Mouse (Mus musculus) MEL (cell line): ENCODE measurements at regions not wholly inside any gene's neighbourhood (a gene's known extent, or its start where the extent isn't known, plus 50 kb on each side); places are given as distances from the start of the nearest gene placed in this dataset.

Experiments used
- DNase-seq: peaks from one replicate; pipeline ENCODE4 v3.0.0; 2011; ENCODE audit warnings: low read depth, low spot score
- H3K27ac ChIP-seq: 2 replicates; pipeline ENCODE4 v1.5.1; 2012; ENCODE audit warnings: low read depth, mild to moderate bottlenecking, control low read depth, low read length, moderate library complexity; ENCODE audit not compliant: control insufficient read depth
- H3K27me3 ChIP-seq, 2 experiments: fragments of 150-350 bp in 1 of 2; sonication (generic) in 1 of 2; 2 replicates each; pipeline ENCODE4 v1.6.1; 2012; ENCODE audit warnings: low read length in 2 of 2, mild to moderate bottlenecking in 2 of 2, improper control_type of control experiment in 1 of 2, moderate library complexity in 1 of 2; ENCODE audit not compliant: insufficient read depth in 2 of 2, control insufficient read depth in 1 of 2
- H3K36me3 ChIP-seq, 2 experiments: 2 replicates each; pipeline ENCODE4 v1.6.1; 2012 to 2014; ENCODE audit warnings: low read length in 2 of 2, improper control_type of control experiment in 1 of 2, inconsistent platforms in 1 of 2, mild to moderate bottlenecking in 1 of 2; ENCODE audit not compliant: insufficient read depth in 2 of 2, control insufficient read depth in 1 of 2
- H3K4me1 ChIP-seq, 2 experiments: fragments of 150-350 bp in 1 of 2; sonication (generic) in 1 of 2; 2 replicates each; pipeline ENCODE4 v1.6.1; 2012; ENCODE audit warnings: low read length in 2 of 2, improper control_type of control experiment in 1 of 2, mild to moderate bottlenecking in 1 of 2; ENCODE audit not compliant: insufficient read depth in 2 of 2, control insufficient read depth in 1 of 2
- H3K4me3 ChIP-seq, 2 experiments: fragments of 150-350 bp in 1 of 2; sonication (generic) in 1 of 2; 2 replicates each; pipeline ENCODE4 v1.5.1; 2012; ENCODE audit warnings: low read depth in 2 of 2, low read length in 2 of 2, mild to moderate bottlenecking in 2 of 2, moderate library complexity in 2 of 2, control low read depth in 1 of 2, improper control_type of control experiment in 1 of 2; ENCODE audit not compliant: control insufficient read depth in 1 of 2, insufficient read depth in 1 of 2
- H3K79me2 ChIP-seq: 2 replicates; pipeline ENCODE4 v1.6.1; 2012; ENCODE audit warnings: mild to moderate bottlenecking, low read length, moderate library complexity; ENCODE audit not compliant: control insufficient read depth, poor library complexity, insufficient read depth
- H3K9ac ChIP-seq: 2 replicates; pipeline ENCODE4 v1.6.1; 2012; ENCODE audit warnings: low read depth, mild to moderate bottlenecking, control low read depth, low read length, moderate library complexity; ENCODE audit not compliant: control insufficient read depth, poor library complexity, severe bottlenecking
- H3K9me3 ChIP-seq: fragments of 150-350 bp; sonication (generic); replicated peaks from 2 replicates; pipeline ENCODE4 v1.6.1; 2012; ENCODE audit warnings: mild to moderate bottlenecking, low read length, improper control_type of control experiment, moderate library complexity; ENCODE audit not compliant: insufficient read depth
- CHD1 ChIP-seq: IDR thresholded peaks from 2 replicates; pipeline ENCODE4 v1.6.1; 2012; ENCODE audit warnings: low read depth, mild to moderate bottlenecking, inconsistent platforms, low read length, improper control_type of control experiment
- CTCF ChIP-seq, 3 experiments: IDR thresholded peaks in 2 of 3; conservative IDR thresholded peaks in 1 of 3; 2 replicates each; pipeline ENCODE4 v1.5.1; 2011 to 2012; ENCODE audit warnings: low read length in 3 of 3, low read depth in 2 of 3, mild to moderate bottlenecking in 2 of 3, improper control_type of control experiment in 1 of 3, inconsistent platforms in 1 of 3, mixed read lengths in 1 of 3, moderate library complexity in 1 of 3; ENCODE audit not compliant: control insufficient read depth in 1 of 3, insufficient read depth in 1 of 3, poor library complexity in 1 of 3, severe bottlenecking in 1 of 3
- E2F4 ChIP-seq: IDR thresholded peaks from 2 replicates; pipeline ENCODE4 v1.6.1; 2011; ENCODE audit warnings: low read depth, low read length, improper control_type of control experiment, borderline replicate concordance
- ETS1 ChIP-seq: IDR thresholded peaks from 2 replicates; pipeline ENCODE4 v1.6.1; 2012; ENCODE audit warnings: low read depth, mild to moderate bottlenecking, inconsistent platforms, low read length, improper control_type of control experiment, moderate library complexity
- GABPA ChIP-seq: IDR thresholded peaks from 2 replicates; pipeline ENCODE4 v1.6.1; 2012; ENCODE audit warnings: low read depth, mild to moderate bottlenecking, inconsistent platforms, low read length, improper control_type of control experiment, moderate library complexity
- JUND ChIP-seq: IDR thresholded peaks from 2 replicates; pipeline ENCODE4 v1.6.1; 2011; ENCODE audit warnings: low read depth, mild to moderate bottlenecking, improper control_type of control experiment, low read length
- MEF2A ChIP-seq: IDR thresholded peaks from 2 replicates; pipeline ENCODE4 v1.6.1; 2014; ENCODE audit warnings: low read depth, mild to moderate bottlenecking, inconsistent platforms, low read length, improper control_type of control experiment; ENCODE audit not compliant: poor library complexity, insufficient replicate concordance, severe bottlenecking; ENCODE audit errors: extremely low read depth
- MXI1 ChIP-seq: IDR thresholded peaks from 2 replicates; pipeline ENCODE4 v1.6.1; 2011; ENCODE audit warnings: mild to moderate bottlenecking, low read depth, low read length, improper control_type of control experiment
- NRF1 ChIP-seq: IDR thresholded peaks from 2 replicates; pipeline ENCODE4 v1.6.1; 2014; ENCODE audit warnings: low read depth, mild to moderate bottlenecking, inconsistent platforms, low read length, improper control_type of control experiment, moderate library complexity; ENCODE audit not compliant: poor library complexity, insufficient read depth, severe bottlenecking
- POLR2A ChIP-seq, 2 experiments: IDR thresholded peaks; 2 replicates each; pipeline ENCODE4 v1.6.1; 2011 to 2012; ENCODE audit warnings: low read length in 2 of 2, mild to moderate bottlenecking in 2 of 2, control low read depth in 1 of 2, improper control_type of control experiment in 1 of 2, low read depth in 1 of 2, moderate library complexity in 1 of 2; ENCODE audit not compliant: control insufficient read depth in 1 of 2, insufficient read depth in 1 of 2, poor library complexity in 1 of 2
- POLR2AphosphoS2 ChIP-seq: IDR thresholded peaks from 2 replicates; pipeline ENCODE4 v1.6.1; 2011; ENCODE audit warnings: low read length, improper control_type of control experiment
- SIN3A ChIP-seq: IDR thresholded peaks from 2 replicates; pipeline ENCODE4 v1.6.1; 2012; ENCODE audit warnings: low read length, improper control_type of control experiment, inconsistent platforms
- SMC3 ChIP-seq: IDR thresholded peaks from 2 replicates; pipeline ENCODE4 v1.6.1; 2011; ENCODE audit warnings: low read depth, low read length, improper control_type of control experiment
- TBP ChIP-seq: IDR thresholded peaks from 2 replicates; pipeline ENCODE4 v1.8.0; 2011; ENCODE audit warnings: low read depth, low read length, improper control_type of control experiment
- TCF12 ChIP-seq: IDR thresholded peaks from 2 replicates; pipeline ENCODE4 v1.6.1; 2014; ENCODE audit warnings: low read depth, mild to moderate bottlenecking, inconsistent platforms, low read length, improper control_type of control experiment, moderate library complexity
- USF1 ChIP-seq: IDR thresholded peaks from 2 replicates; pipeline ENCODE4 v1.6.1; 2014; ENCODE audit warnings: low read depth, mild to moderate bottlenecking, inconsistent platforms, low read length, improper control_type of control experiment, moderate library complexity
- USF2 ChIP-seq, 2 experiments: IDR thresholded peaks; 2 replicates each; pipeline ENCODE4 v1.6.1; 2011 to 2012; ENCODE audit warnings: improper control_type of control experiment in 2 of 2, low read length in 2 of 2, borderline replicate concordance in 1 of 2, inconsistent platforms in 1 of 2, low read depth in 1 of 2, mild to moderate bottlenecking in 1 of 2; ENCODE audit not compliant: insufficient read depth in 1 of 2
- ZC3H11A ChIP-seq: IDR thresholded peaks from 2 replicates; pipeline ENCODE4 v1.6.1; 2012; ENCODE audit warnings: low read depth, mild to moderate bottlenecking, inconsistent platforms, low read length, improper control_type of control experiment
- ZMIZ1 ChIP-seq: IDR thresholded peaks from 2 replicates; pipeline ENCODE4 v1.6.1; 2012; ENCODE audit warnings: low read depth, mild to moderate bottlenecking, inconsistent platforms, low read length, improper control_type of control experiment, moderate library complexity

GRCm38 (mm10) chr3:39372426-39372950 is 485.7 kb downstream of the Fat4 start:
- no peak for DNase-seq
- Histone ChIP-seq H3K27me3 (no peaks in the 10 kb centered on the region), H3K79me2 (no peaks in the 10 kb centered on the region), H3K27ac (no peak overlapping the region), H3K9ac (no peak overlapping the region), H3K9me3 (no peaks in the 10 kb centered on the region), H3K4me3 (no peak overlapping the region), H3K36me3 (no peaks in the 10 kb centered on the region), H3K4me1 (no peaks in the 10 kb centered on the region)
- TF ChIP-seq USF2 (IDR thresholded peaks at IDR 0.05; ENCODE audit: borderline replicate concordance in 1 of 2, insufficient read depth in 1 of 2, low read depth in 1 of 2, low read length in 2 of 2): no peak
- TF ChIP-seq USF1: no peak
- no peak for TF ChIP-seq ZMIZ1
- no peak for TF ChIP-seq SIN3A
- TF ChIP-seq CTCF (IDR thresholded peaks at IDR 0.05 in 2 of 3, conservative IDR thresholded peaks at IDR 0.05 in 1 of 3; ENCODE audit: control insufficient read depth in 1 of 3, insufficient read depth in 1 of 3, low read depth in 2 of 3, low read length in 3 of 3, poor library complexity in 1 of 3, severe bottlenecking in 1 of 3): no peak
- no peak for TF ChIP-seq E2F4

- H3K9ac ChIP-seq: no peak overlapping the region
- no peaks in the 10 kb centered on the region for H3K9me3 ChIP-seq
- H3K4me1 ChIP-seq: no peaks in the 10 kb centered on the region
- no peak overlapping the region for H3K27ac ChIP-seq
- TF ChIP-seq SMC3: no peak
- TF ChIP-seq GABPA: no peak
- TF ChIP-seq USF1: no peak
- no peak for TF ChIP-seq TCF12
- TF ChIP-seq CTCF (IDR thresholded peaks at IDR 0.05 in 2 of 3, conservative IDR thresholded peaks at IDR 0.05 in 1 of 3; ENCODE audit: control insufficient read depth in 1 of 3, insufficient read depth in 1 of 3, low read depth in 2 of 3, low read length in 3 of 3, poor library complexity in 1 of 3, severe bottlenecking in 1 of 3): no peak
- no peak for TF ChIP-seq MXI1
- TF ChIP-seq POLR2AphosphoS2: no peak
- TF ChIP-seq MEF2A: no peak
- TF ChIP-seq NRF1: no peak
- TF ChIP-seq JUND: no peak
- no peak for TF ChIP-seq TBP
- no peak for TF ChIP-seq POLR2A (IDR thresholded peaks at IDR 0.05; ENCODE audit: control insufficient read depth in 1 of 2, insufficient read depth in 1 of 2, low read depth in 1 of 2, low read length in 2 of 2, poor library complexity in 1 of 2)
- no peak for TF ChIP-seq ETS1
- no peak for TF ChIP-seq ZMIZ1
- no peak for TF ChIP-seq CHD1
- TF ChIP-seq E2F4: no peak
- TF ChIP-seq ZC3H11A: no peak
- DNase-seq: no peak
- H3K36me3 ChIP-seq: no peaks in the 10 kb centered on the region
- H3K27me3 ChIP-seq: no peaks in the 10 kb centered on the region
- no peak overlapping the region for H3K4me3 ChIP-seq
- H3K79me2 ChIP-seq: no peaks in the 10 kb centered on the region
Observed at GRCm38 (mm10) chr3:39375465-39375864, 488.7 kb downstream of the Fat4 start.
